Mouse (Mus musculus): ENCODE data around the gene Primpol.
A peak's percentile ranks its signal among the peaks of the same experiment; 100 is the strongest.

Primpol gene

DNA sequence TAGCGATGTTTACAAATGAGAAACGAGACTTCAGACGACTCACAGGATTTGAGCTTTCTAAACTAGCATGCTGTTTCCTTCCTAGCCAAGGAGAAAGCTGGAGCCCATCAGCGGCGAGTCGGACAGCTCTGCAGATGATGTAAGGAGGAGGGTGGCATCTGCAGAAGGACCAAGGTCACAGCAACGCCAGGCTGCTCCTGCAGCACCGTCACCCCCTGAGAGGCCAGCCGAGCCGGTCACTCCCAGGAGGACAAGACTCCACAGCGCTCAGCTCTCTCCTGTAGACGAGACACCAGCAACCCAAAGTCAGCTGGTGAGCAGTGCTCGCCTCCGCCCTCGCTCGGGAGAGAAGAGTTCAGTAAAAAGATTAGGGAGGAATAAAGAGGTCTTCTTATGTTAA lies 54.7 kb downstream of the Primpol start:
- DNase-seq (ENCODE audit: low read depth, low spot score), result no peak

DNA sequence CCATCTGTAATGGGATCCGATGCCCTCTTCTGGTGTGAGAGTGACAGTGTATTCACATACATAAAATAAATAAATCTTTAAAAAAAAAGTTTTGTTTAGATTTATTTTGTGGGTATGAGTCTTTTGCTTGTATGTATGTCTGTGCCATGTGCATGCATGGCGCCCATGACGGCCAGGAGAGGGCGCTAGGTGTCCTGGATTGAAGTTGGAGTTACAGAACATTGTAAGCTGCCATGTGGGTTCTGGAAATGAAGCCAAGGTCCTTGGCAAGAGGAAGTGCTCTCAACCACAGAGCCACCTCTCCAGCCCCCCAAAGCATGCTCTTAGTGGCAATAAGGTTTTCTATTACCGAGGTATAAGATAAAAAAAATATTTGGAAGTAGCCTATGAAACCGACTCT lies 57.6 kb downstream of the Primpol start:
- peak; percentile 55 for DNase-seq (ENCODE audit: low read depth, low spot score)

DNA sequence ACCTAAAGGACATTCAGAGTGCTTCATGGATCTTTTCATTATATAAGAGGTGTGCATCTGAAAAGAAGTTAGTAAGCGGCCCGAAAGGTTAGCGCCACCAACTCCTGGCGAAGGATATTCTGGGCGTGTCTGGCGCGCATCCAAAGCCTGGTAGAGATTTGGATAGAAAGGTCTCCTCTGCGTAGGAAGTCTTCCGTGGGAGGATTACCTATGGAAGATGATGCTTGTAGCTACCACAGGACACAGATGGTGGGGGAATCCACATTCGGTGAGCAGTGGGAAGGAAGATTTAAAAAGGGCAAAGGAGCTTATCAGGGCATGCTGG lies 64.6 kb downstream of the Primpol start:
- peak; percentile 64 for DNase-seq (ENCODE audit: low read depth, low spot score)

DNA sequence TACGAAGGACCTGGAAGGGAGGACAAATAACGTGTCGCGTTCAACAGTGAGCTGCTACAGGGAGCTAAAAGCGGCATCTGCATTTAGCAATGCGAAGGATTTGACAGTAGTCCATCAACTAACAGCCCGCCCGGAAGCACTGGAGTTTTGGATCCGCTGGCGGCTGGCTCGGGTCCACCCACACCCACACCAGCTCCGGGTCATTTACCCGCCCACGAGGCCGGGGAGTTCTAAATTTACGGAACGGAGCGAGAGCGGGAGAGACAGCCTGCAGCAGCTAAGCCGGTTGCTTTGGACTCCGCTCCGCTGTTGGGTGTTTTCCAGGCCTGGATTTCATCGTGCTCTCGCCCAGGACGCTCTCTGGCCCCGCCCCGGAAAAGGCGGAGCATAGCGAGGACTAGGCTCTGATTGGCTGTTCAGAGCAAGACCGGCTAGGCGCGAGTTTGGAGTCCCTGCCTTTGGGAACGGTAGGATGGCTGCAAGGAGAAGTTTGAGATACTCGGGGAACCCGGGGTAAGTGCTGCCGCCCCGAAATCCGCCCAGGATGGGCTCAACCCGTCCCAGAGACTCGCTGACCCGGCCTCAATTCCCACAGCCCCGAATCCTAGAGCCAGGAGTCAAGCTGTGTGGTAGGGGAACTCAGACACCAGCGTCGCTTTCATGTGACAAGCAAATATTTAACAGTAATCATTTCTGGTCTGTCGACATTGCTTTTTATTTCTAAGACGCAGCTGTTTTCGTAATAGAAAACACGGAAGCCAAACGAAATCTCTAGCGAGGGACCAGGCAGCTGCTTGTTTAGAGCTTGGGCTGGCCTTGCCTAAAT lies 65.2 kb downstream of the Primpol start, which contains the start of gene Cenpu:
Gene Cenpu, plus strand, starts transcription at position 414 of the 826 bp plus-strand sequence.
- DNase-seq (ENCODE audit: low read depth, low spot score), result peak; percentile 100

DNA sequence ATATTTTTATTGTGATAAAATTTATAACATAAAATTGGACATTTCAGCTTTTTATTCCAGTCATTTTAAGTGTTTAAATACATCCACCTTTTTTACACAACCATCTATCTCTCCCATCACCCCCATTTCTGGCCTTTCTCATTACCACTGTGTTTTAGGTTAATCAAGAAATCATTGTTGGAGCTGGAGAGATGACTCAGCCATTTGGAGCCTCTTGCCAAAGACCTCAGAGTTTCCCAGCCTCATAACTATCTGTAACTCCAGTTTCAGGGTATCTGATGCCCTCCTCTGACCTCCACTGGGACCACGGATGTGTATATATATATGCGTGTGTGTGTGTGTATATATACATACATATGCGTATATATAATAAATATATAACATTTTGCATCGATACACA lies 66.0 kb downstream of the Primpol start:
- peak; percentile 68 for DNase-seq (ENCODE audit: low read depth, low spot score)

DNA sequence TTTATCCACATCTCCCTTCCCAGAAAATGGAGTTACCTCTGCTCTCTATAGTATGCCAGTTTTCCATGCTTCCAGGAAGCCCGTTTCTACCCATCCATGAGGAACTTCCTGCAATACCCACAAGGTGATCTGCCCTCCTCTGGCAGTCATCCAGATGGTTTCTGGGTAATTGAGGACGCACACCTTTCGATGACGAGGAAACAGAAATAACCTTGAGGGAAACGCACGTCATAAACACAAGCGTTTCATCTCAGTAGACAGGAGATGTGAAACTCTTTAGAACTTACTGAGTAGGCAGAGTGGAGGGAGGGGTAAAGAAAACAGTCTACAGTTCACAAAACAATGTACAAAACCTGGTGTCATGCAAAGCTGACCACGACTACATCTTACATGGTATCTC lies 67.0 kb downstream of the Primpol start:
- DNase-seq (ENCODE audit: low read depth, low spot score), result no peak

DNA sequence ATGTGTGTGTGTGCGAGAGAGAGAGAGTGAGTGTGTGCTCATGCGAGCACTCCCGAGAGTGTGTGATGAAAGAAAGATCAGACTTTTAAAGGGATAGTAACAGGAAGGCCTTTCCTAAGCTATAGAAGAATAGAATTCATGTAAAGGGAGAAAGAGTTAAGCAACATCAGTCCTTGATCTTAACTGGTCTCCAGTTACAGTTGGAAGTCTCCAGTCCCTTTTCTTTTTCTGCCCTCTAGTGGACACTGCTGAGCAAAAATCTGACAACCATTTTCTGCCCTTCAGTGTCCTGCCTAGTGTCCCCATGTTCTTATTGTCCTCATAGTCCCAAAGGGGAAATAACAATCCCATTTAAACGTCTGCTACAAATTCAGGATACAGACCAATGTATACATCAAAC lies 69.8 kb downstream of the Primpol start:
- peak; percentile 87 for DNase-seq (ENCODE audit: low read depth, low spot score)

DNA sequence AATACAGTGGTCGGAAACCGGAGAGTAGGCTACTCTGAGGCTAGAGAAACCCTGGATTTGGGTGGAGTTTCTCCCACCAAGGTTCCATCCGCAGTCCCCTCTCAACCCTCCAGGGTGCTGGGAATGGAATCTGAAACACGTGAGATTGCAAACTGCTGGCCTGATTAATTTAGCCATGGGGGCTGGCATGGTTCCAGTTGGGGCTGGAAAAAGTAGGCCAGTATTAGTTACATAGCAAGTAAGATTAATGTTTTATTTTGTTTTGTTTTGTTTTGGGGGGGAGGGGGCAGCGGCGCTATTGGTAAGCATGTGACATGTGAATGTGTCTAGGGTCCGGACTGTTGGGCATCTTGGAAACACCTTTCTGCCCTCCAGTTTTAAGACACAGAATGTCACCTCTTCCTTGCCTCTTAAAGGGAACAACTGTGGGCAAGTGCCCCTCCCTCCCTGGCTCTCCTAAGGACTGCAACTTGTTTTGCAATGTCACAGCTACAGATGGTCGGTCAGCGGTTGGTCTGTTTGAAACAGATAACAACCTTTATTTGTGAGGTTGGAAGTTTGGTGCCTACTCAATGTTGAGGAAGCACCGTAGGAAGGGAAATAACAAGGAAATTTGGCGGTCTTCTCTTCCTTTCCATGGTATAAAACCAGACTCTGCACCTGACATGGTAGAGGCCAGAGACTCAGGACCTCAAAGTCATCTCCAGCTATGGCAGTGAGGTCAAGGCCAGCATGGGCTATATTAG lies 70.4 kb downstream of the Primpol start:
- DNase-seq (ENCODE audit: low read depth, low spot score), result no peak

DNA sequence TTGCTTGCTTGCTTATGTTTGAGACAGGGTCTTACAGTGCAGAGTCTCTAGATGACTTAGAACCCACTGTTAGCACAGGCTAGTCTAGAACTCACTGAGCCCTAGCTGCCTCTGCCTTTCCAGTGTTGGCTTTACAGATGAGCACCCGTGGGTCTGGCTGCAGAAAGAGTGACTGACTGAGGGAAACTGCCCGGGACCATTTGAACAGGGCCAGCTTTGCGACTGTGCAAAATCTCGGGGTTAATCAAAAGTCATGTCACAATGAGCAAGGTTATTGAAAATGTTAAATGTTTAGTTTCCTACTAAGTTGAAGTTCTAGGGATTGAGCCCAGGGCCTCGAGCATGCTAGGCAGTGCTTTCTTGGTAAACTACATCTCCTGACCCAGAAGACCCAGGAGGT lies 71.2 kb downstream of the Primpol start:
- DNase-seq (ENCODE audit: low read depth, low spot score), result no peak

DNA sequence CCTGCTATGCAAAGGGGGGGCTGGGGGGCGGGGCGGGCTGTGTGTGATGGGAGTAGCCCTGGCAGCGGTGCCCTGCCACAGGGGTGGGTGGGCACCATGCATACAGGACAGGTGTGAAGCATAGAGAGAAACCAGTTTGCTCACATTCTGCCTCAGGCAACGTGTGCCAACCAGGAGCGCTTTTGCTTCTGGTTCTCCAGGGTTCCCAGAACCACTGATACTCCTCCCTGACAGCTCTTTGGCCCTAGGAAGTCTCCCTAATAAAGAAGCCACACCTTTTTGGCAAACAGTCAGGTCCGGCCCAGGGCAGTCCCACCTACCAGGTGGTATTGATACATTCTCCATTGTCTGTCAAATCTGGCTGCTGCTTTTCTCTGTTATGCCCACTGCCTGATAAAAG lies 73.3 kb downstream of the Primpol start:
- DNase-seq (ENCODE audit: low read depth, low spot score), result no peak

DNA sequence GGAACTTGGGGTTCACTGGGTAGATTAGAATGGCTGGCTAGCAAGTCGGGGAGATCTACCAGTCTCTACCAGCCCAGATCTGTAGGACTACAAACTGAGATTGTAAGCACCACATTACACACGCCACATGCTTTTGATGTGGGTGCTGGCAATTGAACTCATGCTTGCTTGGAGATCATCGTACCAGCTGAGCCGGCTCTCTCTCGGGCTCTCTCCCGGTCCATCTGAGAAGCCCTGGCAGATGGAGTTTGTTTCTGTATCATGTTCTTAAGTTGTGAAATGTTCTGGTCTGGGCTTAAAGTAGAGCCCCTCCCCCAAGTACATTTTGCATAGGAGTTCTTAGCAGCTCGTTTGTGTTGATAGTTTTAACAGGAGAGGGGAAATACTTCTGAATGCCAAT lies 73.8 kb downstream of the Primpol start:
- no peak for DNase-seq (ENCODE audit: low read depth, low spot score)

DNA sequence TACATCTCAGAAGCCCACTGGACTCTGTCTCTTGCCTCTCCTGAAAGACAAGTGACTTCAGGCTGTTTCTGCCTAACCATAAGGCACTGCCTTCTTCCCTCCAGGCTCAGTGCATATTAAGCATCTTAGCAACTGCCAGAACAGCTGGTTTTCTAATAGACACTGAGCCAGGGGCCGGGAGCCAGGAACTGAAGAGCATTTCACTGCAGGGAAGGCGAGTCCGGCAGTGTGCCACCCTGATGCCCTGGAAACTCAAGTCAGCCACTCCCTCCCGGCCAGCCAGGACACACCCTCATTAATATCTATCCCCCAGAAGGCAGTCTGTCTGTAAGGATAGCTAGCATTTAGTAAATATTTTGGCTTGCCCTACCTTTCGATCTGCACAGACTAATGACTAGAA lies 77.3 kb downstream of the Primpol start:
- no peak for DNase-seq (ENCODE audit: low read depth, low spot score)

DNA sequence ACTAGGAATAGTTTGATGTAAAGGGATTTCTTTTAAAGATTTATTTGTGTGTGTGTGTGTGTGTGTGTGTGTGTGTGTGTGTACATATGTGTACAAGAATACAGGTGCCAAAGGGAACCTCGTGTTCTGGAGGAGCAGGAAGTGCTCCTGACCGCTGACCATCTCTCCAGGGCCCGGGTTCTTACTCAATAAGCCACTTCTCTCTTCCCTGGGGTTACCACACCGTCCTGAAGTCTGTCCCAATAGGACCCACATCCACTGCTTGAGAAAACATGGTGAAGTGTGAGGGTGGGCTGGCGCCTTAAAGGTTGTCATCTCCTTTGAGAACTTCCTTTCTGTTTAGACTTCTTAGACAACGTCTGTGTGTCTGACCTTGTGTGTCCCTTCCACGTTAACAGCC lies 83.1 kb downstream of the Primpol start:
- DNase-seq (ENCODE audit: low read depth, low spot score), result no peak

DNA sequence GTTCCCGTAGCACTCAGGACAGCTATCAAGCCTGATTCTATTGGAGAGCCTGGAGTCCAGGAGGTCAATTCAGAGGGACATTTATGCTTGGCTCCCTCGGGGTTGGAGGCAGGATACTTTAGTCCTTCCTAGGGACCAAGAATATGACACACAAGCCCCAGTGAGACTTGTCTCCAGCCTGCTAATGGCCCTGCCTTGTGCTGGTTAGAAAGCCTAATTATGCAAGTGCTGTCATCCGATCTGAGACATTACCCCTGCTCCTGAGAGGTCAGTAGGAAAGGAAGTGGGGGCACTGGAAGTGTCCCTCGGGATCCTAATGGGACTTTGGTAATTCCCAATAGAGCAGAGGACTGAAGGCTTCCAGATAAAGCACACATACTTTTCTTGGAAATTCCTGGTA lies 86.5 kb downstream of the Primpol start:
- no peak for DNase-seq (ENCODE audit: low read depth, low spot score)

DNA sequence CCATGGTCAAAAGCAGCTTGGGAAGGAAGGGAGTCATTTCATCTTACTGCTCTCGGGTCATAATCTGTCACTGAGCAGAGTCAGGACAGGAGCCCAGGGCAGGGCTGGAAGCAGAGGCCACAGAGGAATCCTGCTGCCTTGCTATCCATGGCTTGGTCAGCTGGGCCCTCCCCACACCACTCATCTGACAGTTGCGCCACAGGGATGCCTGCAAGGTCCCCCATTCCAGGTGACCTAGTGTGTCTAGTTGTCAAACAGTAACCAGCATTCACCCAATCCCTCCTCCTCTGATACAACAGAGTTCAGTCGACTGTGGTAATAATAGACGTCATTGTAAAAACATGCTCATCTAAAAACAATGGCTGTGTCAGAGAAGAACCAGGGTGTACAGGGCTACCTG lies 87.5 kb downstream of the Primpol start:
- DNase-seq (ENCODE audit: low read depth, low spot score), result no peak

DNA sequence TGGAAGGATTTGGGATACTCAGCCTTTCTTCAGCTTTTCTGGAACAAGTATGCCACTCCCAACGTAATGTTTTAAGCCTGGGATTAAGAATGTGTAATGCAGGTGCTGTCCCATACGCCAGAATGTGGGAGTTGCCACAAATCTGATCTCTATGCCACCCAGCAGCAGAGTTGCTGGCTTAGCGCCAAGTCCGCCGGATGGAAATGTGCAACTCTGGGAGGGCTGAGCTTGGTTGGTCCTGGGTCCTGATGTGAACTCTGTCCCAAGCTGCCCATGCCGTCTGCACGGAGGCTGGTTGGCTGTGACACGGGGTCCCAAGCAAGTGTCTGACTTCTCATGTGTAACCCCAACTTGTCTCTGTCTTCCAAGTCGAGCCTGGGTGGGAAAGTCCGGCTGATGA lies 90.2 kb downstream of the Primpol start:
- DNase-seq (ENCODE audit: low read depth, low spot score), result no peak

DNA sequence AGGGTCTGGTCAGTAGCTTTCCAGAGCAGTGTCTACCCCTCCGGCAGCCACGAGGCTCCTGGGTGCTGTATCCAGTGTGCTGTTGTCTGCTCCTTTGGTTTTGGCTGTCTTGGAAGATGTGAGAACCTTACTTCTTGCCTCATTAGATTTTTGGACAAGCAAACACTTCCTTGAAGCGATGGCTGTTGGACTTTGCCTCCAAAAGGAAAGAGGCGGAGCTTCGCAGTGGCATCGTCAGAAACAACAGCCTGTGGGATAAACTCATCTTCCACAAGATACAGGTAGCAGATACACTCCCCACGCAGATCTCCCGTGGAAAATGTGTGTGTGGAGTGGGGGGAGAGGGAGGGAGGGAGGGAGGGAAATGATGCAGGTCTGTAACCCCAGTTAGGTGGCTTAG lies 90.9 kb downstream of the Primpol start:
- no peak for DNase-seq (ENCODE audit: low read depth, low spot score)
